Mouse (Mus musculus) forebrain, embryonic 16.5 days (tissue): ENCODE data around the gene Unc5c. TPM values are rescaled to one million over a fixed set of nuclear protein-coding genes. Genes with fewer than 3 reads are reported as not detected.

Source experiments
- ATAC-seq: fragments of 200-750 bp; cut with Nextera tagmentation; 2 replicates; pipeline ENCODE4 v1.8.0; 2017; ENCODE audit warnings: mild to moderate bottlenecking, moderate library complexity
- H3K27ac ChIP-seq: fragments of 300-500 bp; sonication (generic); 2 replicates; pipeline ENCODE4 v1.5.1; 2014; ENCODE audit warnings: low read length, control low read depth
- H3K27me3 ChIP-seq: fragments of 300-500 bp; sonication (generic); replicated peaks from 2 replicates; pipeline ENCODE4 v1.6.1; 2014; ENCODE audit warnings: low read length; ENCODE audit not compliant: control insufficient read depth, insufficient read depth
- H3K36me3 ChIP-seq: fragments of 300-500 bp; sonication (generic); 2 replicates; pipeline ENCODE4 v1.6.1; 2014; ENCODE audit not compliant: control insufficient read depth, insufficient read depth
- H3K4me1 ChIP-seq: fragments of 300-500 bp; sonication (generic); replicated peaks from 2 replicates; pipeline ENCODE4 v1.6.1; 2014; ENCODE audit warnings: low read length; ENCODE audit not compliant: control insufficient read depth, insufficient read depth
- H3K4me2 ChIP-seq: fragments of 300-500 bp; sonication (generic); 2 replicates; pipeline ENCODE4 v1.6.1; 2014; ENCODE audit warnings: mild to moderate bottlenecking, low read length, control low read depth
- H3K4me3 ChIP-seq: fragments of 300-500 bp; sonication (generic); replicated peaks from 2 replicates; pipeline ENCODE4 v1.5.1; 2014; ENCODE audit warnings: mild to moderate bottlenecking, low read length, control low read depth
- H3K9ac ChIP-seq: fragments of 300-500 bp; sonication (generic); replicated peaks from 2 replicates; pipeline ENCODE4 v1.6.1; 2014; ENCODE audit warnings: low read depth, low read length, control low read depth
- H3K9me3 ChIP-seq: fragments of 300-500 bp; sonication (generic); 2 replicates; pipeline ENCODE4 v1.6.1; 2016; ENCODE audit warnings: low read length; ENCODE audit not compliant: control insufficient read depth
- WGBS: fragments of 180-500 bp; shearing (Covaris S2); extraction: QIAGEN DNeasy Blood & Tissue Kit; methylation state at CpG from one replicate; pipeline ENCODE4 v1.1.7; 2014; 5-methylcytosine and 5-hydroxymethylcytosine counted together
- polyA plus RNA-seq: library from polyadenylated mRNA; unstranded; fragments of >200 nt; fragmentation: Nextera tagmentation; extraction: Ambion mirVana; gene quantifications from 2 replicates; pipeline ENCODE4 v1.2.1, GENCODE M21; 2015

The Unc5c gene
- polyA plus RNA-seq, 1 experiment from 2014 or later: 7.9 TPM

DNA sequence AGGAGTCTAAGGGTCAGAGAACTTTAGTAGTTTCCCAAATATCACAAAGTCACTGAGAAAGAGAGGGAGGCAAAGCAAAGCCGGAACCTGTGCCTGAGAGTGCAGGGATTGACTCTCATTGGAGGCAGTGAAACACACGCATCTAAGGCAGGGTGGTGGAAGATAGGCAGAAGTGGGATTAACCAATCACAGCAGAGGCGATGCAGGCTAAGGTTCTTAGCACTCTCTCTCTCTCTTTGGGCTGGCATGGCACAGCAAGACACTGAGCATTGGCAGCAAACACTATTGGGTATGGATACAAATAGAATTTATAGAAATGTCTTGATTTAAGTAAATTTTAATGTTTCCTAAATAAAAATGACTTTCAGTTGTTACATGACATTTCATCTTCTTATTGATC is 406.8 kb downstream of the Unc5c start:
- Histone ChIP-seq H3K27me3 (no peaks in the 10 kb centered on the region), H3K9ac (no peak overlapping the region), H3K4me1 (no peaks in the 10 kb centered on the region), H3K9me3 (no peaks in the 10 kb centered on the region), H3K27ac (no peak overlapping the region), H3K4me3 (no peak overlapping the region), H3K4me2 (no peak overlapping the region), H3K36me3 (no peaks in the 10 kb centered on the region)
- no peak for ATAC-seq
- WGBS: 88% methylated on average over 3 of the region's 3 CpGs

DNA sequence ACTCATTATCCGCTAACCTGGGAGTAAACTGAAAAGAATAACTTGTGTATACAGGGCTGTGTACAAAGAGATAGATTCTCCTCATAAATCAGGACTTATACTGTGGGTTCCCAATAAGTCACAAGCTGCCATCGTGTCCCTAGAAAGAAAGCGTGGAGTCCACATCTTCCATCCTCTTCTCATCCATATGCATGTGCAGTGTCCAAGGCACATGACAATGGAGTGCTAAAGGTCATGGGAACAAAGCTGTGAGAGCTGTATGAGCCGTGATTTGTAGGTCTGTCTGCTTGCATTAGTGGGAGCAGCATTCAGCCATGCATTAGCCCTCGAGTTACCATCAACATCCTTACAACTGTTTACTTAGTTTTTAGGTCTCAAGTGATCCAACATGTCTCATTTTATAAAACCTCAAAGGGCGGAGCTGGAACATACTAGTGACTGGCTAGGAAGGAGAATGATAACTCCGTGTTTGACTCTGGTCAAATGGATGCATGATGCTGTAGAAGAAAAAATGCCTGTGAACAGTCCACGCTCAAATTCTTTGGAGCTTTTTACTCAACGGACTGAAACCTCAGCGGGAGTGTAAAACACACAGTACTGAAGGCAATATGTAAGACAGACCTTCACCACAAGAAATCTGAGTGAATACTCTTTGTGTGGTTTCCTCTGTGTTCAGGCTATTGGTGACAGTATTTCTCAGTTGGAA is 407.5 kb downstream of the Unc5c start:
- 81% methylated on average over 10 of the region's 10 CpGs for WGBS

DNA sequence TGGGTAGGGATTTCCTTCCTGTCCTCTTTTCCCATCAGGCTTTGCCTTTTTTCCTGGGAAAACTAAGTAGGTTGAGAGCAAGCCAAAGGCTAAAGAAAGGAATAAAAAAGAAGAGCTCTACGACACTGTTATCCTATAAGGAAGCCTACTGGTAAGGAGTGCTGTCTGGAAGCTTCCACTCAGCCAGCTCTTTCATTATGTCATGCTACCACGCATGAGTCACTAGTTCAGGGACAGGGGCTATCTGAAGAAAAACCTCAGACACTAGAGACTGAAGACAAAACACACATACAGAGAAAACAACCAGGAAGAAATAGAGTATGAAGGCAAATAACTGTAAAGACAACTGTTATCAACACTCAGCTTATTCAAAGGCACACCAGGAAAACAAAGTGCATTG is 417.5 kb downstream of the Unc5c start:
- no peaks in the 10 kb centered on the region for H3K9me3 ChIP-seq
- no peak for ATAC-seq
- H3K27me3 ChIP-seq: no peaks in the 10 kb centered on the region
- H3K4me1 ChIP-seq: no peaks in the 10 kb centered on the region
- H3K9ac ChIP-seq: no peak overlapping the region
- H3K27ac ChIP-seq: no peak overlapping the region
- H3K4me2 ChIP-seq: no peak overlapping the region
- no peak overlapping the region for H3K4me3 ChIP-seq
- WGBS: 71% methylated on average over 2 of the region's 2 CpGs
- H3K36me3 ChIP-seq: no peaks in the 10 kb centered on the region

More for the DNA sequence above, 407.5 kb downstream of the Unc5c start:
- Histone ChIP-seq H3K27me3 (no peaks in the 10 kb centered on the region), H3K9me3 (no peaks in the 10 kb centered on the region), H3K4me2 (no peak overlapping the region), H3K4me1 (no peaks in the 10 kb centered on the region), H3K27ac (no peak overlapping the region), H3K36me3 (no peaks in the 10 kb centered on the region), H3K4me3 (no peak overlapping the region), H3K9ac (no peak overlapping the region)
- ATAC-seq: no peak

DNA sequence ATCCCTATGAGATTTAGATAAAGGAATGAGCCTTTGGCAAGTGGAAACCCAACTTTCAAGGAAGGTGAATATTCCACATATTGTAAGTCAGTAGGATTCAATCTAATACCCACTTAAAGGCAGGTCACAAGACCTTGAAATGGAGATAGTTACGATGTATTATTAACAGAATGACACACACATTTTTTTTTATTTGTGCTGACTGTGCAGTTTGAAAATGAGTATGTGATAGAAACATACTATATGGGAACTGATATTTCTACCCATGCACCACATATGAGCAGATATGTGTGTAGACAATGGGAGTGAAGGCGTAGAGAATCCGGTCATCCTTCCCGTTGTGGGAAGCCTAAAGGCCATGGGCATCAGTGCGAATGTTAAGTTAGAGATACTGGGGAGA is 419.2 kb downstream of the Unc5c start:
- Histone ChIP-seq H3K4me3 (no peak overlapping the region), H3K9ac (no peak overlapping the region), H3K27ac (no peak overlapping the region), H3K36me3 (no peaks in the 10 kb centered on the region), H3K9me3 (no peaks in the 10 kb centered on the region), H3K27me3 (no peaks in the 10 kb centered on the region), H3K4me1 (peaks cover 4% of the 10 kb centered on the region), H3K4me2 (no peak overlapping the region)
- no peak for ATAC-seq
- 95% methylated on average over 5 of the region's 5 CpGs for WGBS
